Mouse (Mus musculus): ENCODE data around the gene Sept1.

- no peak for TF ChIP-seq POLR2A (IDR thresholded peaks at IDR 0.05; ENCODE audit: control insufficient read depth in 1 of 2, insufficient read depth in 1 of 2, low read depth in 1 of 2, low read length in 2 of 2, poor library complexity in 1 of 2)
- no peak for TF ChIP-seq POLR2AphosphoS5 (IDR thresholded peaks at IDR 0.05; ENCODE audit: borderline replicate concordance, low read depth, low read length)
- TF ChIP-seq USF1 (IDR thresholded peaks at IDR 0.05; ENCODE audit: low read depth, low read length), result no peak
Measured at GRCm38 (mm10) chr7:127220440-127220839, 12.5 kb downstream of the Sept1 start.

All from MEL (cell line).